Mouse (Mus musculus): Measurements from ENCODE around the gene Uts2b. TPM values are rescaled to one million over a fixed set of nuclear protein-coding genes. Genes with fewer than 3 reads are reported as not detected.

Gene Uts2b
- not detected in 2 replicates for polyA plus RNA-seq (2012; rRNA removed)

DNA sequence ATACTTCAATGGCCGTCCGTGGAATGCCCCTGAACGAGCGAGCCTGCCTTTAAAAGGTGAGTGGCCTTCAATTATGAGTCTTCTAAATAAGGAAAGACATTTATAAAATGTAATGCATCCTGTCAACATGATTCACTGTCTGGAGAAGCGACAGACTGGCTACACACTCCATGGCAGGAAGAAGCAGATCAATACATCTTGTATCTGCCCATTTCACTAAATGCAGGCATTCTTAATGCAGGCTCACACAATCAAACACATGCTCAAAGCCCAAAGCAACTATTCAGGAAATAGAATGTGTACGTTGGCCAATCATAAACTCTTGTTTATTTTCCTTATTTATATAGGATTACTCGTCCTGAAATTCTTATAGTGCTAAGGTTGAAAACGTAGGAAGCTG lies at the start of gene Uts2b:
Uts2b (minus strand) TSS at position 49 of the 400 bp plus-strand sequence.
- no peak for DNase-seq (ENCODE audit: low read depth, low spot score)

DNA sequence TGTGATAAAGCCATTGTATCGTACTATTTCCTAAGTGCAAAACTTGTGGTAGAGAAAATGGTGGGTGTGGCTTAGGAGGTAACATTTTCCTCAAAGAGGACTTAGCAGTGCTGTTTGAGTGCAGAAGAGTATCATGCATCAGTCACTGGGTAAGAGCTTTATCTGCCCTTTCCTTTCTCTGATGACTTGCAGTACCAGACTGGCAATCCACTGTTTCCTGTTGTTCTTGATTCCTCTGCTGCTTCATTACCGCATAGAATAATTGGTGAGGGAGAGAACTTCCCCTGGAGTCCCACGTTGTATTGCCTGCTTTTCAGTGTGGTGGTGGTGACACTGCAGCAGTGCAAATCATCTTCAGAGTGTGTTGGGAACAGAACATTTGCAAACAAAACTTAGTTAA lies 47.6 kb upstream of the Uts2b start:
- no peak for DNase-seq (ENCODE audit: low read depth, low spot score)
- WGBS = 86% methylated on average over 3 of the region's 3 CpGs

More for the DNA sequence above, at the start of gene Uts2b:
- 53% methylated on average over 8 of the region's 8 CpGs for WGBS

DNA sequence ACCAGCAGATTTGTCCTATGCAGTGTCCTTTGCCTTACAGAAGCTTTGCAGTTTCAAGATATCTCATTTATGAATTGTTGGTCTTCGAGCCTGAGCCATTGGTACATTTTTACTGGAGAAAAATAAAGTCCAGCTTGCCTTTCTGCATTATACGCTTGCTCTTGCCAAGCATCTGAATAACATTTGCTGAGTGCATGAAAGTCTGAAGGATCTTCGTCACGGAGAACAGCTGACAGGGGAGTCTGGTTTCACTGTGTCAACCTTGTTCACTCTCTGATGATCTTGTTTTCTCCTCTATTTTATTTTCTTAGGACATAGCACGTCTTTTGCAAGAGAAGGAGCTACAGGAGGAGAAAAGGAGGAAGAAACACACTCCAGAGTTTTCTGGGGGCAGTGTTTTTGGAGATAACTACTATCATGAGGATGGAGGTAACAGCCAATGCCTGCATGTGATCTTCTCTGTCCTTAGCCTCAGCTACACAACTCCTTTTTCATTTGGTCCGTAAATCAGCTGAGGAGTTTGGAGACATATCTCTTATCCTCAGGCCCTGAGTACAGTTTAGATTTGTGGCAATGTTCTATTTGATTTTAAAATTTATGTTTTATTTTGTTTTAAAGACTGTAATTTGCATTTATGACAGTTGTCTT lies 47.0 kb upstream of the Uts2b start:
- no peak for DNase-seq (ENCODE audit: low read depth, low spot score)
- WGBS = 94% methylated on average over 6 of the region's 6 CpGs

DNA sequence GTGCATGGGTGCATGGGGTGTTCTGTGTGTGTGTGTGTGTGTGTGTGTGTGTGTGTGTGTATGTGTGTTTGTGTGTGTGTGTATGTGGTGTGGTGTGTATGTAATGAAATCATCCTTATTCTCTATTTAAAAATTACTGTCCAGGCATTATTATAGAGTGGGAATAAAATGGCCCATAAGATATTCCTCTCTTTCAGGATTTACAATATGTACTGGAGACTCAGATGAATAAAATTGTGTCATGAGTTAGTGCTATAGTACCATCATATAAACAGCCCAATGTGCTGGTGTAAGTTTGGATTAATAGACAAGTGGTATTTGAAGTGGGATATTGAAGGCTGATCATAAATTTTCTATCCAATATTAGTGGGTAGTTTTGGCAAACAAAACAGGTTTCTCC lies 34.1 kb upstream of the Uts2b start:
- no peak for DNase-seq (ENCODE audit: low read depth, low spot score)

DNA sequence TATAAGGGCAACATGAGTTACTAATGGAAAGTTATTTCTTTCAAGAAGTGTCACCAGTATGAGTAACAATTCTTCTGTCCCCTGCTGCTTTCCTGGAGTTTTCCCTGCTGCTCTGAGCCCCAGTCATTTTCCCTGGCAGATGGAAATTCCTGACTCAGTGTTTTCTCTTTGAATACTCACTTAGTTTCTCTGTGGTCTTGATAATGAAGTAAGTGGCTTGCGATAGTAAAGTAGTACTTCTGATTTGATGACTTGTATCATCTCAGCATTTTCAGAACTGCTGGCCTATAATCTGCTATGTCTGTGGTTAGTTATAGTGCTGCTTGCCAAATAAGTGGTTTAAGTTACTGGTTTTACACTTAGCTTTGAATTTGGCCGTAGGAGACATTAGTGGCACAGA lies 31.5 kb upstream of the Uts2b start:
- no peak for DNase-seq (ENCODE audit: low read depth, low spot score)
- 70% methylated on average over 2 of the region's 2 CpGs for whole genome bisulfite sequencing

DNA sequence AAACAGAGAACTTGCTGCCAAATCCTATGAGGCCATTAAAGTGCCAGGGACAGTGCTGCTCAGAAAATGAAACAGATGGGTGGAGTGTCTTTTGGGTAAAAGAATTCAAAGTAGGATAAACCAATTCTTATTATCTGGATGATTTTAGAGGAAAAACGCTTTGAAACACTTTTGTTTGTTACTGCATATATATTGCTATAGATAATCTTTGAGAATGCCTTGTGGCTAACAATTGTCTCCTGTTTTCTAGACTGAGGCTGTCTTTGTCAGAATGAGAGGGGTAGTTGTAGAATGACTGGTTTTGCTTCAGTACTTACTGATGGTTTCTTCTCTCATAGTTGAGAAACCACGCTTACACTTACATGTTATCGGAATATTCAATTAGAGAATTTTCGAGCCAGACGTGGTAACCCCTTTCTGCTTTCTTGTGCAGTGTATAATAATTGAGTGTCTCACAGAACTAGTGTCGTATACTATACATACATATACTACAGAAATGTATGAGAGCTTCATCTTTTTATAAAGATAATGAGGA lies 29.7 kb upstream of the Uts2b start:
- 86% methylated on average over 6 of the region's 6 CpGs for WGBS
- no peak for DNase-seq (ENCODE audit: low read depth, low spot score)

DNA sequence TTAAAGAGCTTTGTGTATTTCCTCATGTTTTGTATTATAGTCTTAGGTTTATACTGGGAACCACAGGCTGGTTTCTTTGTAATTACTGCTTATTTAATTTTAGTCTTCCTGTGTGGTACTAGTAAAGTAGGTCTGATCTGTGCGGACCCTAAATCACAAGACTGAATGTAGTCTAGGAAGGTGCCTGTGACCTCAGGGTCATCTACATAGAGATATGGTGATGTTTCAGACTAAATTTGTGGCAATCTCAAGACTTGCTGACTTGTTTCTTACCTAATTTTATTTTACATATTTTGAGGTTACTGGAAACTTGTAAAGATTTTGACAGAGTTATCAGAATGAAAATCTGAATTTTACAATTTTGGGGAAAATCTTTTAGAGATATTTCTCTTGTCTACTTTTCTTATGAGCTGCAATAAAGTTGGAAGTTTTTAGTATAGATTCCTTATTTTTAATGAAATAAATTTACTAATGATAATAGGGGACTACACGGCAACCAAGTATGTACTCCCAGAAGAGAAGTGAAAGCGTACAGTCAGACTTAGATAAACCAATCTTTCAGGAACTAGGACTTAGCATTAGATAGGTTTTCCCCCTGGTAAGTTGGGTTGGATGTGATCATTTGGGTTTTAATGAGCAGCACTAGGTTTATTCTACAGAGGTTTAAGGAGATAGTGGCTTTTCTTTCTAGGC lies 29.1 kb upstream of the Uts2b start:
- 85% methylated on average over 3 of the region's 3 CpGs for WGBS
- DNase-seq (ENCODE audit: low read depth, low spot score) = no peak

DNA sequence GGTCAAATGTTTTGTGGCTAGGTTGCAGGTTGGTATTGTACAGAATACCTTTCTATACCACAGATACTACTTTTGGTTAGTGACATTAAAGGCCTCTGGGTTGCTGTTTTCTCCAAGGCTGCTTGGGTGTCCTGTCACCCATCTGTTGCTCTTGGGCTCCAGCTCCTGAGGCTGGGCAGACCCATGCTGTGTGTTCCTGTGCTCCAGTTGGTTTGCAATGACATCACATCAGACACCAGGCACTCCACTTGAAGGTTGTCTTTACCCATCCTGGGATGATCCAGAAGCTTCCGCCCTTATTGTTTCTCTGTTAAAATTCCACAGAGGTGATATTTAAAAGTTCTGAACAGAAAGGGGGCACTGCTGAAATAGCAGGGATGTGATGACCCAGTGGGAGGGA lies 26.9 kb upstream of the Uts2b start:
- WGBS = 93% methylated on average over 1 of the region's 1 CpGs
- DNase-seq (ENCODE audit: low read depth, low spot score) = no peak

DNA sequence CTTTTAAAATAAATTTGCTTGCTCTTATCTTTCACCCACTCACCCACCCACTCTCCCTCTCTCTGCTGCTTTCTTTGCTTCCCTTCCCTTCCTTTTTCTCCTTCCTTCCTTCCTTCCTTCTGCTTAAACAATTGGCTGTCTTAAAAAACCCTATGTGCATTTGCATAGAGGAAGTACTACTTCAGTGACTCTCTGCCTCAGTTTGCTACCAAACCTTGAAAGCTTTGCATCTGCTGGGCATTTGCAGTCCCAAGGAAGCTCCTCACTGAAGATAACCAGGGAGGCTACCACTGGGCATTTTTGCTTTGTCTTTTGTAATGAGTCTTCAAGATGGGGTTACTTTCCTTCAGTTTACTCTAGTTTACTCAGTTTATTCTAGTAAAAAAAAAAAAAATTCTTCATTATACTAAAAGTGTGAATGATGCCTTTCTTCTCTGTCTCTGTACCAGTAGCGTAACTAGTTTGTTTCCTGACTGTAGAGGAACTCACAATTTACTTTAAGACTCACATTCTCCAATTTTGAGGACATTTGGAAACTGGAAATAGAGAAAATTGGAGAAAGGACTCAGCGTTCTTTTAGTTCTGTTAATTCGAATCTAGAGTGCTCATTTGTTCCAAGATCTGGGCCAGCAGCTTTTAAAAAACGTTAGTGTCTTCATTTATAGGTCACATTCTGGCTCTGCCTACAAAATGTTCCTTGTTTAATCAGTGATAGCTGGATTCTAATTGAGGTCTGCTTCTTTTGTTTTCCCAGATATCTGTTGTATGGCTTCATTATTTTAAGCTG lies 25.4 kb upstream of the Uts2b start:
- no peak for DNase-seq (ENCODE audit: low read depth, low spot score)
- WGBS = 66% methylated on average over 4 of the region's 4 CpGs

DNA sequence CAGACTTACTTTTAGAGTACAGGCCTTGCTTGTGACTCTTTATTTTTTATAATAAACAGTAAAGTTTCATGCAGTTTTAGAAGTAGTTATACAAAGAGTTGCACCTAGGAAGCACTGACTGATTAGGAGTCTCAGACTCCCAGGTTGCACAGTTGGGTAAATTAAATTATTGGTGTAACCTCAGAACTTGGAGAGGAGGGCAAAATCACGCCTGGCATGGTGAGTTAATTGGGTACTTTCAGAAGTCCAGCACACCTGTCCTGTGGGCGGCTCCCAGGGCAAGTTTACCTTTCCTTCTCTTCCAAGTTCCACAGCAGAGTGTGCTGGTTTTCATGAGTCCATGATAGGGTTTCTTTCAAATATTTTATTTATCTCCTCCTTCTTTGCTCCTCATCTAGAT lies 21.8 kb upstream of the Uts2b start:
- 36% methylated on average over 2 of the region's 2 CpGs for WGBS
- DNase-seq (ENCODE audit: low read depth, low spot score) = no peak

DNA sequence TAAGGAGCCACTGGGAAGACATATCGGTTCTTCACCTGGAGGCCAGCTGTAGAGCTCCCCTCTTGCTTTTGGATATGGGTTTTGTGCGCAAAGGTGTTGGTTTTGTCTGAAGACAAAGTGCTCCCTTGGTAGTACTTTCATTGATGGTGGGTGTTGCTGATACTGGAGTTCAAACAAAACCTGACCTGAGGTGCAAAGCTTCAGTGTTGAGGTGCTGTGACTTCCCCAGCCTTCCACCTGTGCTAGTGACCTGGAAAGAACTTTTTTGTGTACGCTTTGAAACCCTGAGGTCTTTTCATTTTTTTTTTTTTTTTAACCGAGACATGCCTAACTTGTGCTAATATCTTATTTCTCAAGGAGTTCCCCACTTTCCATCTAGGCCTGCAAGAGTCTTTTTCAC lies 20.3 kb upstream of the Uts2b start:
- no peak for DNase-seq (ENCODE audit: low read depth, low spot score)
- 72% methylated on average over 4 of the region's 4 CpGs for WGBS

DNA sequence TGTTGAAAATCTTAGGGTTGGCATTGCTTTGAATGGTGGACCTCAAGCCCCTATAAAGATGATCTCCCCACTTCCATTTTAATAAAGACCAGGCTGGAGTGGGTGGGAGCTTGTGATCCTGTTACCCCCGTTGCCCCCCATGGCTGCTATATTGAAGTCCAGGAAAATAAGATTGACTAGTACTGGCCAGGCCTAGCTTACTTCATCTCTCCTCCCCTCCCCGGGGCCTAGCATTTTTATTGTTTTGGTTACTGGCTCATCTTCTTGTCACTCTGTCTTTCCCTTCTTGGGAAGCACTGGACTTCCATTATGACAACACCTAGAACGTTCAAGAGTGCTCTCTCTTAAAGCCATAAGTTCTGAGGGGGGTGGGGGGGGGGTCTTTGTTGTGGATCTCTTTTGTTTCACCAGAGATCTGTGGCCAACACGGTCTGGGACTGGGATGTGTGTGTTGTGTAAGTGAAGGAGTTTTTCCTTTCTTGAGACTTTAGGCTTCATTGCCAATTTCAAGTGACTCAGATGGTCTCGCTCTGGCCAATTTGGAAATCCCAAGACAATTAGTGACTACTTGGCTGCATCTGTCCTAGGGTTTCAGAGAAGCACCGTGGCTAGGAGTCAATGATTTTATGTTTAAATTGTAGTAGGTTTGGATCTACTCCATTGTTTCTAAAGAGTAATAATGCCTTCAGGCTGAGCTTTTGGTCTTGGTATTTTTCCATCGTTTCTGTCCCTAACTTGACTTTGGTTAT lies 19.7 kb upstream of the Uts2b start:
- DNase-seq (ENCODE audit: low read depth, low spot score) = no peak
- WGBS = 11% methylated on average over 7 of the region's 7 CpGs

DNA sequence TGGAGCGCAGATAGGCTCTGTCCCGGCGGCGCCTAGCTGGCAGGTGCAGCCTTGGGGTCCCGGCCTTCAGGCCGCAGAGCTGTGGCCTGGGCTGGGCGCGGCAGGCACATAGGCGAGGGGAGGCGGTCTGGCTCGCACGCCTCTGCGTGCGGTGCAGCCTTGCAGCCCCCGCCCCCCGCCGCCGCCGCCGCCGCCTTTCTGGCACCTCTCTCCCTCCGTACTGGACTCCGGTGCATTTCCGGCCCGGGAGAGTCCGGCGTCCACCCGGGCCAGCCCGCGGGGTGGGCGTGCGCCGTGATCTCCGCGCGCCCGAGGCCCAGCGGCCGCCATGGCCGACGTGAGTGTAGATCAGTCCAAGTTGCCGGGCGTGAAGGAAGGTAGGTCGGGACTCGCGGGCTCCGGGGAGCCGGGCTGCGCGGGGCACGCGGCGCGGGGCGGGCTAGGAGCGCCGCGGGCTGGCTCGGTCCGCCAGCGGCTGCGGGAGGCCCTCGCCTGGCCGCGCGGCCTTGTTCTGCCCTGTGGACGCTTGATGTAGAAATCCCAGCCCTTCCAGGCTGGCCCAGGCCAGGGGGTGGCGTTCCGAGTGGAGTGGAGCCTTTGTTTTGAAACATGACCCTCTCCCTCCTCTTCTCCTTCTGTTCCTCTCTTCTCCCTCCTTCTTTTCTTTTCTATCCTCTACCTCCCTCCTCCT lies 18.9 kb upstream of the Uts2b start, which contains the start of gene Ccdc50:
Ccdc50 (plus strand) TSS at position 109 of the 691 bp plus-strand sequence.
- no peak for DNase-seq (ENCODE audit: low read depth, low spot score)
- under 1% methylated on average over 69 of the region's 69 CpGs for WGBS

DNA sequence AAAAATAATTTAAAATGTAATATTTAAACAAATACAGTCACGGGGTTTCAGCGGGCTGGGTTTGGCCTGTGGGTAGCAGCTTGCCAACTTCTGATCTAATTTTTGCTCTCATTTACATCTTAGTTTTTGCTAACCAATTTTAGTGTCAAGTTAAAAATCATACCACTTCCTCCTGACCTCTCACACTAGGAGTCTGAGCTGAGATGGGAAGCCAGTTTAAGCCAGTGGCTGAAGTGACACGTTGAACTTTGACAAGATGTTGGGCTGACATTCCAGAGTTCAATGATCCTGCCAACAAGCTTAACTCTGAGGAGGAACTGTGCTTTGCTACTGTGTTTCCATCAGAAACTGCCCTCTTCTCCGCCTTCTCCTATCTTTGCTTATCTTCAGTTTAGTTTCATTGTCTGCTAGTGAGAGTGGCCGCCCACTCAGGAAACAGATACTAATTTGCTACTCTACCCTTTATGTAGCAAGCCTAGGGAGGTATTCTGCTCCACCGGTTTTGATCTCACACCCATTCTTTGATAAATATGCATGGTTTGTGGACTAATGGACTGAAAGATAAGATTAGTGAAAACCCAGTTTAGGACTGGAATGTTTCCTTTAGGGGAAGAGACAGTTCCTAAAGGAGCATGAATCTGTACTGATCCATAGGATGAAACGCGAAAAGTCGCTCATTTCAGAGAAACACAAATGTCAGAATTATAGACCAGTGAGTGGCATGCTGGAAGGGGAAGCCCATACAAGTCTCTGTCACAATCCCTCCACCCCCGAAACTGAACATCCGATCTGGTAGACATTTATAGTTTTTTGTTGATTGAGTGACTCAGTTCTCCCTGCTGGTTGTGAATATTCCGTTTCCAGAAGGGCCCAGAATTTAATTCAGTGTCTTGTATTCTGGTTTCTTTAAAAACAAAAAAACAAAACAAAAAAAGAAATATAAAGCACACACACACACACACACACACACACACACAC lies 17.9 kb upstream of the Uts2b start:
- DNase-seq (ENCODE audit: low read depth, low spot score) = no peak
- WGBS = 18% methylated on average over 12 of the region's 12 CpGs

DNA sequence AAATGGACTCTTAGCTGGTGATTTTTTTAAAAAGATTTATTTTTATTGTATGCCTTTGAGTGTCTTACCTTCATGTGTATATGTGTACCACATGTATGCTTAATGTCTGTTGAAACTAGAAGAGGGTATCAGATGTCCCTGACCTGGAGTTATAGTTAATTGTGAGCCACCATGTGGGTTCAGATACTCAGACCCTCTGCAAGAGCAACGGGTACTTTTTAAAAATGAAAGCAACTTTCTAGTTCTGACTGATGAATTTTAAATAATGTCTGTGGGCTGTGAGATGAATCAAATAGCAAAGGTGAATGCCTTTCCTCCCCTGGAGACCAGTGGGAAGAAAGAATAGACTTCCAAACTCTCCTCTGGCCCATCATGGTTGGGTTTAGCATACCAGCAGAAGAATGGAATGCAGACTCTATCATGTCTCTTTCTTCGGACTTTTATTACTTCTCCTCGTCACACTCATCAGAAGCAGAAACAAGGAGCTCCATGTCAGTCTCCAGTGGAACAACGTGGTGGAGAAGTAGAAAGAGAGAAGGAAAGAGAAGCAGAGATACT lies 16.9 kb upstream of the Uts2b start:
- DNase-seq (ENCODE audit: low read depth, low spot score) = no peak
- WGBS = 64% methylated on average over 4 of the region's 4 CpGs

DNA sequence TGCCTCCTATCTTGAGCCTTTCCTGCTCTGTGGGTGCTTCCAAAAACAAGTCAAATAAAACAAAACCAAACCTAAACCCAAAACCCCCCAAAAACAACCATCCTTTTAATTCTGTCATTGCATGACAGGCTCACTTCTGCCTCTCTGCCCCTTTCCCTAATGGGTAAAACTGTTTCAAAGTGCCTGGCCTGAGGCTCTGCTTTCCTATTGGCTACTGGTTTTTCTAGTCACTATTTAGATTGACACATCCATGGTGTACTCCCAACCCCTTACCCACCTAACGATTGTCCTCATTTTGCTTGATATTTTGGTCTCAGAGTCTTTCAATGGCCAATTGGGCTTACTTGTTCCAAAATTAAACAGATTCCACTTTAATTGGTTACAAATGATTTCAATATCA lies 15.6 kb upstream of the Uts2b start:
- WGBS = 92% methylated on average over 1 of the region's 1 CpGs
- DNase-seq (ENCODE audit: low read depth, low spot score) = no peak

DNA sequence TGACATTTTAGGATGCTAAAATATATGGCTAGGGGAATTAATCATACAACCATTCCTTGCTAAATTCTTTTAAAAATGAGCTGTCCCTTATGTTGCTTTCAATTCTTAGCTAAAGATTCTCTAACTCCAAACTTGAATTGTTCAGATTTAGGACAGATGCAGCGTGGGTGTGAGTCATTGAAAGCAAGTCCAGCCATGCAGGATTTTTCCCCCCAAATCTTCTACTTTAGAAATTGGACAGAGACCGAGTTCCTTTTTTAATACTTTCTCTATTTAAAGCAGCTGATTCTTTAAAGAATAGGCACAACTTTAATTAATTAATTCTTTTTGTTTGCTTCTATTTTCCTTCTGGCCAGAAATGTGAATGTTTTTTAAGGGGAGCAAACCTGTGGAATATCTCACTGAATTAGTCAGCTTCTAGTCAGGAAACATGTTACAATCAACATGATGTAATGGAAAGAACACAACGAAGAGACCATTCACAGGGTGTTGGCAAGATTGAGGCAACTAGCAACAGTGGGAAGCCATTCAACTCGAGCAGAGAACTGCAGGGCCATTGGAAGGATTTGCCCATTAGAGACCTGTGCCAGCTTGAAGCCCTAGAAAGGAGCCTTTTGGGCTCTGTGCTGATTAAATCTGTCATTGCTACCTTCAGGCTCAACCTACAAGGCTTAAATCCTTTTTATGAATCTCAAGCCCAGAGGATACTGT lies 15.0 kb upstream of the Uts2b start:
- DNase-seq (ENCODE audit: low read depth, low spot score) = no peak
- 68% methylated on average over 4 of the region's 4 CpGs for WGBS
